Mouse (Mus musculus) adrenal gland, adult 2 months (tissue): ENCODE data around the gene Iqck. TPM values are rescaled to one million over a fixed set of nuclear protein-coding genes. Genes with fewer than 3 reads are reported as not detected.

Source experiments
- DNase-seq: peaks from one replicate; pipeline ENCODE4 v3.0.0; 2021
- polyA plus RNA-seq: library from polyadenylated mRNA; depleted of rRNA; stranded (reverse); fragments of >200 nt; gene quantifications from 2 replicates; pipeline ENCODE4 v1.2.3, GENCODE M21; 2012
- total RNA-seq, 2 experiments: library from RNA; stranded (reverse); gene quantifications; 2 replicates each; pipeline ENCODE4 v1.2.3; 2021

Iqck gene
- total and polyA plus RNA-seq, 3 experiments: 13.5 to 44.3 (median 14.7) TPM

DNA sequence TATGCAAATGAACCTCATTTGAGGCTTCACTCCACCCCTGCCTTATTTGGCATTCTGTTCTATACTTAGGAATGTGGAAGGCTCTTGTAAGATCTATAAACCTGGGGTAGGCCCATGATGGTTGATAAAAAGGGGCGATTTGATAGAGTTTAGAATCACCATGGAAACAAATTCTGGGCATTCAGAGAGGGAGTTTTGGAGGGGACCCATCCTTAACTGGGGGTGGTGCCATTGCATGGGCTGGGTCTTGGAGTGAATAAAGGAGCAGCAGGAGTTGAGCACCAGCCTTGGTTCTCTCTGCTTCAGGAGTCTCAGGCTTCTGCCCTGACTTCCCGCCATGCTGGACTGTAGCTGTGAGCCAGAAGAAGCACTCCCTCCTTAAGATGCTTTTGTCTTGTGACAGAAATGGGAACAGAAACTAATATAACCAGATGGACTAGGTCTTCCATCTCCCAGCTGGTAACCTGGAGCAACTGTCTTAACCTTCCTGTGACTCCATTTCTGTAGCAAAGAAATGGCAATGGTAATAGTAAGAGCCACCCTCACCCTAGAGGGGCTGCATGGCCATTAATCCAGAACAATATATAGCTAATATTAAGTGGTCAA is 93.2 kb downstream of the Iqck start:
- DNase-seq: no peak

DNA sequence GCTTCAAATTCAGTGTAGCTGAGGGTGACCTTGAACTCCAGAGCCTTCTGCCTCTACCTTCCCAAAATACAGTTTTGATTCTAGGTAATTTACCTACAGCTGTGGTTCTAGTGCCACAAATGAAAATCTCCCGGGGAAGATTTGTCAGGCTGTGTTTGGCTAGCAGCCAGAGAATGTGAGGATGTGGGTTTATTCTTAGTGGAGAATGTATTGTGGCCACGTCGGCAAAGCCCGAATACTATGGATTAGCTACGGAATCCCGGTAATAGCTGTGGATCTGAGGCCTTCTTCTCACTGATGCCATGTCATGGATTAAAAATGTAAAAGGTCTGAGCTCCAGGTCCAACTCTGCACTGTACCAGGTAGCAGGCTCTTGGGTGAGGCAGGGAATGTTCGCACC is 94.2 kb downstream of the Iqck start:
- DNase-seq: no peak

- no peak for DNase-seq
Observed at GRCm38 (mm10) chr7:118953626-118954282, 98.2 kb downstream of the Iqck start.

GRCm38 (mm10) chr7:118954968-118955367 is 99.4 kb downstream of the Iqck start:
- DNase-seq: no peak

- DNase-seq: no peak
Observed at GRCm38 (mm10) chr7:118956616-118957246, 101.2 kb downstream of the Iqck start.

DNA sequence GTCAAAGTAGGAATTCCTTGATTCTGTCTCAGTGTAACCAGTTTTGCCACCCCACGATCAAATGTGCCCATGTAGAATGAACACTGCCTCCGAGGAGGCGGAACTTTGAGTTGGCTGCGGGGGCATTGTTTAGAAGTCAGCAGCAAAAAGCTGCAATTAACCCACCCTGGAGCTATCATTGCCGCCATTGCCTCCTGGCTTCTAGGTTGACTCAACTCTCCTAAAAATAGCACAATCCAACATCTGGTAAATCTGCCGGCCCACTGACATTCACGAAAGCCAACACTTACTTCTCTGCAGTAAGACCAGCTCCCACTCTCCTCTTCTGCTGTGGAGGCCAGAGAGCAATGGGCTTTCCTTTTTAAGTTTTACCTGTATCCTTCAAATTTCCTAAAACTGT is 103.7 kb downstream of the Iqck start:
- DNase-seq: no peak

GRCm38 (mm10) chr7:118964777-118965176 is 109.2 kb downstream of the Iqck start:
- DNase-seq: no peak

- DNase-seq: peak; percentile 71
Observed at GRCm38 (mm10) chr7:118965198-118965597, 109.6 kb downstream of the Iqck start.

- no peak for DNase-seq
Observed at GRCm38 (mm10) chr7:118968870-118969269, 113.3 kb downstream of the Iqck start.

DNA sequence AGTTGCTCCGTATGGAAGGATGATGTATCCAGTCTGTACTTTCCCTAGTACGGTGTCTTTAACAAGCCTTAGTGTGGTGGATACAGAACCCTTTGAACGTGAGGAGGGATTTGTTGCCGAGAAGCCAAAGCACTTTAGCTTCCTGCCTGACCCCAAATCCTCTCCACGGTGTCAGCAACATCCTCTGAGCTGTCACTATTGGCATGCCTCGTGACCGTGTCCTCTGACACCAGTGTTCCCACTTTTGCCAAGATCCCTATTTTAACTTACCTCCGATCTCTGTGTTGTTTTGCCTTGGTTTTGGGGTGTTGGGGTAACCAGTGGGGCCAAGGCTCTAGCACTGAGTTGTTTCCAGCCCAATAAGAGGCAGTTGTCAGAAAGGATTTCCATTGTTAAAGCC is 115.9 kb downstream of the Iqck start:
- DNase-seq: no peak

DNA sequence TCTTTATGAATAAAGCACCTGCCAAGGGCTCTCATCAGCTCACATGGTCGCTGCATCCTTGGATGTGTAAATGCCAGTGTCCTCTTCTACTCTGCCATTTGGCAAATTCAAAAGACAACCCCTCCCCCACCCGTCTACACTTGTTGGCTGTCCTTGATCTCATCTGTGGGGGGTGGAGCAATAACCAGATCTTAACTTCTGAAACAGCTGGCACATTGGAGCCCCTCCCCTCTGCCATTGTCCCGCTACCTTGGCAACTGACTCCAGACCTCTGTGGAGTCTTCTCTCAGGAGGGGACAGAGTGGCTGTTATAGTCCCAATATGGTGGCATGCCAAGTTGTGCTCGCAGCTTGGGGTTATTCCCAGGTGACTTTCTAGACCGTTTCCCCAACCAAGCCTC is 116.8 kb downstream of the Iqck start:
- peak; percentile 76 for DNase-seq

DNA sequence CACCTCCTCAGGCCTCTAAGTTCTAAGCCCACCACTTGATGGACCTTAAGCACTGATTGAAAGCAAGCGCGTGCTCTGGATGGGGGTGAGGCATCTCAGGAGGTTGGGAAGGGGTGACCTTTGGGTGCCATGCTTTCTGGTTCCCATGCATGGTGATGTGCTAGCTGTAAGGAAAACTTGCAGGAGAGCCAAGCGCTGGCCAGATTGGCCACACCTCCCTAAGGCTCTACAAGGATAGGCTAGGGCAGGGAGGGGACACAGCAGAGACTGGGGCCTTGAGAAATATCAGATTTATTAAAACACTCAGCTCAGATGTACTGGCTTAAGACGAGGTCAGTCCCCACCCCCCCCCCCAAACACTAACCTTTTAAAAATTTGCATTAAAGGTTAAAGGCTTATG is 117.8 kb downstream of the Iqck start:
- DNase-seq: peak; percentile 65

DNA sequence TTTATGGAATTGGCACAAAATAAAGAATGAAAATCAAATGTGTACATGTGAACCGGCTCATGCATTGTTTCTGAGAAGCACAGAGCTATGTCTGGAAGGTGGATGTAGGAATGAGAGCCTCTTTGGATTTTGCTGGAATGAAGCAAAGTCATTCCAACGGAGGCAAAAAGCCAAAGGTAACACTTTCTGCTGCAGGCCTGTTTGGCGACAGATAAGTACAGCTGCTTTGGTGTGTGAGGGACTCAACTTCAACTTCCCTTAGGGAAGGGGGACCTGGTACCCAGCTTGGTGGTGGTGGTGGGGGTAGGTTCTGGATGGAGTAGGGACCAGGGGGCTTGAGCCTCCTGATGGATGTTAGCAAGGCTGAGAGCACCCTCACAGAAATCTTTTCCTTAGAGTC is 120.3 kb downstream of the Iqck start:
- DNase-seq: no peak

GRCm38 (mm10) chr7:118976414-118977166 is 121.0 kb downstream of the Iqck start:
- DNase-seq: no peak

- no peak for DNase-seq
Observed at GRCm38 (mm10) chr7:118977167-118977543, 121.6 kb downstream of the Iqck start.

DNA sequence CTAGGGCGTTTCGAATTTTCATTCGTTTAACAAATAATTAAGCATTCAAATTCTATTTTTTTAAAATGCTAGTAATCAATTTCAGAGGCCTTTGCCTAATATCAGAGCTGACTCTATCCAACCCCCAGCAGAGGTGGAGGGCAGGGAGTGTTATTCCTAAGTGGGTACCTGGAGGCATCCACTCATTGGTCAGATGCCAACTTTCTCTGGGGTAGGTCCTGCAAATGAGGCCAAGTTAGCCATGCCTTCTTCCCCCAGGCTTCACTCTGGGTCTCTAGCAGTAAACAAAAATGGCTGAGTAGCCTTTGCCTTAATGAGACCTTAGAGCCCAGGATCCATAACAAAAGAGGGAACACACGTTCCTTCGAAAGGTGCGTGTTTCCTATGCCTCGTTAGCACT is 123.6 kb downstream of the Iqck start:
- DNase-seq: no peak

GRCm38 (mm10) chr7:118979708-118980107 is 124.2 kb downstream of the Iqck start:
- no peak for DNase-seq

DNA sequence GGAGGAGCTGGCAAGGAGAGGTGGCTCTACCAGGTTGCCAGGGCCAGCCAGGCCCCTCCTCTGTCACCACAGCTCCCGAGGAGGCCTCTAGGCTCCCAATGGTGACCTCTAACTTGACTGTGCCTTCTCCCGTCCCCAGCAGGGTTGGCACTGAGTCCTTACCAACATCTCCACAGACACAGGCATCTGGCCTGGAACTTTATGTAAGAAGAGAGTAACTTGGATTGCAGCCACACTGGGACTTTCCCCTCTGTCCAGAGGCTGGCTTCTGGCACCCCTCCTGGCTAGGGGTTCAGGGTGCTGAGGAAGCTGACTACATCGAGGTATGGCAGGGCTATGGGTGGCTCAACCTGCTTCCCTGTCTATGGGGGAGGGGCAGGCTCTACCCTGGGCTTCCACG is 125.8 kb downstream of the Iqck start:
- peak; percentile 77 for DNase-seq

DNA sequence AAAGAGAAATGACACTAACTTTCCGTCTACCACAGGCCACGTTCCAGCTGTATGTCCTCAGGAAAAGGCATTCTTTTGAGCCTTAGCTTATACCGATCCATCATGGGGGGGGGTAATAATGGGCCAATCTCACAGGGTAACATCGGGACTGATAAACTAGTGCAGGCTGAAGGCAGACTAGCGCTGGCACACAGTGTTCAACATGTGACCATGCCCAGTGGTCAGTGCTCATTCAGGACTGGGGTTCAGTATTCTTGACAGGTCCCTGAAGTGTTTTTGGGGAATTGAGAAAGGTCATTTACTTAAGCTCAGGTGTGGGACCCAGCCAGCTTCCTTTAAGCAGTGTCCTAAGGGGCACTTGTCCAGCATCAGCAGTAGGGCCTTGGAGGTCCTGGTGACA is 126.3 kb downstream of the Iqck start:
- no peak for DNase-seq

- DNase-seq: peak; percentile 54
Observed at GRCm38 (mm10) chr7:118982586-118982985, 127.0 kb downstream of the Iqck start.

DNA sequence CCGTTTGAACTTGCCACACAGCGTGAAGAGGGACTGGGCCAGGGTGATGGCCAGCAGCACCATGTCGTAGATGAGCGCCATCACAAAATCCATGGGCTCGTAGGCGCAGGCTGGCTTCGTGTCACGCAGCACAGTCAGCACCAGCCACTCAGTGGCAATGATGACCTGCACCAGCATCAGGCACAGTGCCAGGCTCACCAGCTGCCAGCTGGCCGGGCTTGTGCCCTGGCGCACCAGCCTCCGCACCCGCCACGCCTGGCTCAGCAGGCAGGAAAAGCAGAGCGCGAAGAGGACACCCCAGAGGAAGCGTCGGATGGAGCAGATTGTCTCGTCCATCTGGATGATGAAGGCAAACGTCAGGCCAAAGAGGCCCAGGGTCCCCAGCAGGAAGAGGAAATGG is 128.4 kb downstream of the Iqck start:
- DNase-seq: peak; percentile 93

- peak; percentile 63 for DNase-seq
Observed at GRCm38 (mm10) chr7:118985786-118986185, 130.2 kb downstream of the Iqck start.

DNA sequence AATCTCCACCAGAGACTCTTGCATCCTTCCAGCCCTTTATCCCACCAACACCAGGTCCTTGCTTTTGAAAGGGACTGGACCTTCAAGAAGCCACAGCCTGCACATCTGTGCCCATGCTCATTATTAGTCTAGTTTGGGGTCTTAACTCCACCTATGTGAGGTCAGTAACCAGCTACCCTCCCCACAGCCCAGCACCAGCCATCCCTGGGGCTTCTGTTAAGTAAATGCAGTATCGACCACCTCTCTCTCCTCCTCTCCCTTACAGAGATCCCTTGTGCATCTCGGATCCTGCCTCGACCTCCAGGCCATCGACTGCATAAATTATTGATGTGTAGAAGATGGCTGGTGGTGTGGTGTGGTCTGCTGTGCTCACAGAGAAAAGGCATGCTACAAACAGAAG is 130.8 kb downstream of the Iqck start:
- DNase-seq: no peak
